9 mouse cellular contexts compared by ENCODE assay signal in the genomic region with DNA sequence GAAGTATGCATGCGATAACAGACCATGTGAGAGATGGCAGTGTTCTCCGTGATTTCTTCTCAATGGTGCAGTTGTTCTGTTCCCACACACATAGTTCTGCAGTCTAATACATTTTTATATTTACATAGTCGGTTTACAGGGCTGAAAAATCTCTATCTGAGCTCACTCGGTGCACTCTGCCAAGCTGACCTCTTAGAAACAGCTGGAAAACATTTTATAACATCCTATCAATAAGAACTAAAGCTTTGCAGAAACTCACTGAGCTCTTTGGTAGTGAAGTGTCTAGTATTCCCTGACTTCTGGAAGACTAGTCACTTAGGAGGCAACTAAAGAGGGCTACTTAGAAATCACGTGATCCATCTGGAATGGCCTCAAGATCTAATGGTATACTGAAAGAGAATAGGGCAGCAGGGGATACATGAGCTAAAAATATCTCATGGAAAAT. TPM values are rescaled to one million over a fixed set of nuclear protein-coding genes. Genes with fewer than 3 reads are reported as not detected.
A peak's percentile ranks its signal among the peaks of the same experiment; 100 is the strongest.
DNase-seq lines count a peak whose midpoint lies in the region; ATAC-seq lines count a peak whose summit lies in the region.
"Had no signal": no experiment of that assay in that cellular context is flagged by ENCODE, and none has a peak within 500 bp of the region (broad histone marks: within the 10 kb centered on the region; RNA-seq: fewer than 3 reads in every experiment).

No protein-coding gene starts in this region.

- ATAC-seq in heart, embryonic 11.5 days (replicated peaks; ENCODE audit: insufficient number of reproducible peaks, low FRiP score, low TSS enrichment), result no peak
- peak; percentile 88 for ATAC-seq in lung, embryonic 16.5 days (ENCODE audit: low read depth)
- ATAC-seq in intestine, embryonic 14.5 days (replicated peaks; ENCODE audit: low FRiP score, low TSS enrichment, low read depth), result no peak
- ATAC-seq in stomach, embryonic 16.5 days (ENCODE audit: insufficient read depth, low FRiP score), result peak; percentile 70; the same call in 1 of the 2 replicates

- H3K9me3 ChIP-seq in heart, embryonic 11.5 days (replicated peaks; ENCODE audit: control insufficient read depth, low read length), result no peaks in the 10 kb centered on the region
- no peaks in the 10 kb centered on the region for H3K9me3 ChIP-seq in lung, embryonic 16.5 days (ENCODE audit: control insufficient read depth, low read length)
- no peaks in the 10 kb centered on the region for H3K9me3 ChIP-seq in intestine, embryonic 14.5 days (ENCODE audit: control insufficient read depth, low read length)
- H3K9me3 ChIP-seq in stomach, embryonic 16.5 days (replicated peaks; ENCODE audit: control insufficient read depth, low read length), result no peaks in the 10 kb centered on the region

- no peak overlapping the region for H3K4me2 ChIP-seq in heart, embryonic 11.5 days
- H3K4me2 ChIP-seq in lung, embryonic 16.5 days (ENCODE audit: low read depth, low read length), result peak overlapping the region; percentile 55; the same call in 1 of the 2 replicates
- no peak overlapping the region for H3K4me2 ChIP-seq in intestine, embryonic 14.5 days (ENCODE audit: low read length)
- H3K4me2 ChIP-seq in stomach, embryonic 16.5 days (ENCODE audit: low read depth, low read length), result peak overlapping the region; percentile 50

- no peak overlapping the region for H3K4me3 ChIP-seq in heart, embryonic 11.5 days (ENCODE audit: low read depth, low read length)
- peak overlapping the region; percentile 36 for H3K4me3 ChIP-seq in lung, embryonic 16.5 days (ENCODE audit: low read length)
- H3K4me3 ChIP-seq in intestine, embryonic 14.5 days (ENCODE audit: low read depth, low read length), result no peak overlapping the region
- no peak overlapping the region for H3K4me3 ChIP-seq in stomach, embryonic 16.5 days (replicated peaks; ENCODE audit: low read length)

- no peak overlapping the region for H3K9ac ChIP-seq in heart, embryonic 11.5 days (ENCODE audit: low read depth, low read length)
- no peak overlapping the region for H3K9ac ChIP-seq in lung, embryonic 16.5 days (ENCODE audit: low read length)
- H3K9ac ChIP-seq in intestine, embryonic 14.5 days (ENCODE audit: low read length), result no peak overlapping the region
- no peak overlapping the region for H3K9ac ChIP-seq in stomach, embryonic 16.5 days (ENCODE audit: low read length)

- DNase-seq in heart, adult 8-10 months (ENCODE audit: low spot score), result peak; percentile 26
- no peak for DNase-seq in lung, postnatal 36 days
- DNase-seq in intestine, embryonic 14.5 days (ENCODE audit: low spot score), result no peak
- no peak for DNase-seq in left cerebral cortex, postnatal 36 days (ENCODE audit: low spot score in 2 of 2)
- DNase-seq in B cell, adult 2 months, result no peak
- DNase-seq: thymus, postnatal 36 days had no signal

- WGBS in heart, embryonic 11.5 days (ENCODE audit: insufficient replicate concordance), result 65% methylated on average over 5 of the region's 5 CpGs
- 28% methylated on average over 5 of the region's 5 CpGs for WGBS in lung, embryonic 16.5 days
- WGBS in intestine, embryonic 14.5 days, result 40% methylated on average over 5 of the region's 5 CpGs
- 30% methylated on average over 5 of the region's 5 CpGs for WGBS in stomach, embryonic 16.5 days

- H3K27ac ChIP-seq in heart, embryonic 11.5 days (ENCODE audit: low read depth, low read length), result no peak overlapping the region
- H3K27ac ChIP-seq in lung, embryonic 16.5 days (ENCODE audit: low read length), result peak overlapping the region; percentile 79
- peak overlapping the region; percentile 54 for H3K27ac ChIP-seq in intestine, embryonic 14.5 days (ENCODE audit: low read depth)
- H3K27ac ChIP-seq in stomach, embryonic 16.5 days (ENCODE audit: low read length), result peak overlapping the region; percentile 77

- H3K4me1 ChIP-seq in heart, embryonic 11.5 days (ENCODE audit: control insufficient read depth, insufficient read depth, low read length), result peaks cover 9% of the 10 kb centered on the region; the same call in 1 of the 2 replicates
- peaks cover 2% of the 10 kb centered on the region; the same call in 1 of the 2 replicates for H3K4me1 ChIP-seq in lung, embryonic 16.5 days (replicated peaks; ENCODE audit: control insufficient read depth, insufficient read depth, low read length)
- no peaks in the 10 kb centered on the region; the same call in 1 of the 2 replicates for H3K4me1 ChIP-seq in intestine, embryonic 14.5 days (replicated peaks; ENCODE audit: control insufficient read depth, insufficient read depth, low read length)
- peaks cover 11% of the 10 kb centered on the region for H3K4me1 ChIP-seq in stomach, embryonic 16.5 days (ENCODE audit: control insufficient read depth, insufficient read depth, low read length)

- intact Hi-C loops in left cerebral cortex, postnatal 36 days (cut with DNase I), result no loop called here

- no peaks in the 10 kb centered on the region for H3K27me3 ChIP-seq in heart, embryonic 11.5 days (ENCODE audit: control insufficient read depth, insufficient read depth, low read length)
- H3K27me3 ChIP-seq in lung, embryonic 16.5 days (ENCODE audit: control insufficient read depth, insufficient read depth, low read depth, low read length), result no peaks in the 10 kb centered on the region
- no peaks in the 10 kb centered on the region for H3K27me3 ChIP-seq in intestine, embryonic 14.5 days (replicated peaks; ENCODE audit: control insufficient read depth, insufficient read depth, low read length)
- no peaks in the 10 kb centered on the region for H3K27me3 ChIP-seq in stomach, embryonic 16.5 days (ENCODE audit: control insufficient read depth, insufficient read depth, low read length)

- H3K36me3 ChIP-seq in heart, embryonic 11.5 days (ENCODE audit: control insufficient read depth, insufficient read depth, low read length), result no peaks in the 10 kb centered on the region
- no peaks in the 10 kb centered on the region for H3K36me3 ChIP-seq in lung, embryonic 16.5 days (ENCODE audit: control insufficient read depth, insufficient read depth, low read length)
- H3K36me3 ChIP-seq in intestine, embryonic 14.5 days (ENCODE audit: control insufficient read depth, insufficient read depth, low read length), result no peaks in the 10 kb centered on the region
- no peaks in the 10 kb centered on the region for H3K36me3 ChIP-seq in stomach, embryonic 16.5 days (ENCODE audit: control insufficient read depth, insufficient read depth, low read length)

RNA-seq across cellular contexts. Expression of a gene that starts 48.2 kb away (rescaled TPM):
- total RNA-seq in heart, adult 8-10 months (2022), result 1 to 10 TPM; 3.5 to 4.8 (median 4.3) TPM
- polyA plus RNA-seq in heart, embryonic 11.5 days (2014; fragmentation: Nextera tagmentation; extraction: Ambion mirVana), result 3.6 and 3.7 TPM in 2 replicates
- polyA plus RNA-seq in lung, embryonic 16.5 days (2015; fragmentation: Nextera tagmentation; extraction: Ambion mirVana), result 4.5 and 4.8 TPM in 2 replicates
- 7.3 and 7.9 TPM in 2 replicates for polyA plus RNA-seq in intestine, embryonic 14.5 days (2014; fragmentation: Nextera tagmentation; extraction: Ambion mirVana)
- 7.2 and 8.1 TPM in 2 replicates for polyA plus RNA-seq in stomach, embryonic 16.5 days (2015; fragmentation: Nextera tagmentation; extraction: Ambion mirVana)
- total RNA-seq in left cerebral cortex, postnatal 36 days (2021), result 10 to 100 TPM; 24.4 to 36.4 TPM

Comparison
In these comparisons a context has a peak if more than half of its experiments do, and no peak if none do; other contexts are left out.
1. ATAC-seq: peak in lung, embryonic 16.5 days (single experiment) and stomach, embryonic 16.5 days (single experiment); none in heart, embryonic 11.5 days (single experiment) and intestine, embryonic 14.5 days (single experiment).
2. H3K4me2 ChIP-seq: peak in lung, embryonic 16.5 days (single experiment) and stomach, embryonic 16.5 days (single experiment); none in heart, embryonic 11.5 days (single experiment) and intestine, embryonic 14.5 days (single experiment).